Mouse (Mus musculus): ENCODE data around the gene Ppp1r12b.
A peak's percentile ranks its signal among the peaks of the same experiment; 100 is the strongest.

Ppp1r12b gene

GRCm38 (mm10) chr1:134747236-134748174 is 208.2 kb downstream of the Ppp1r12b start:
- Histone ChIP-seq H3K4me1 (replicated peaks; ENCODE audit: low read depth, low read length) (peaks cover 12% of the 10 kb centered on the region), H3K27me3 (ENCODE audit: insufficient read depth, low read length) (0 out of 2 replicates have a peak, but pooled peaks cover 6% of the 10 kb centered on the region), H3K4me3 (replicated peaks; ENCODE audit: low read length) (no peak overlapping the region), H3K36me3 (ENCODE audit: insufficient read depth, low read length) (no peaks in the 10 kb centered on the region), H3K9me3 (ENCODE audit: low read length) (peaks cover 9% of the 10 kb centered on the region; the same call in 1 of the 2 replicates)
- TF ChIP-seq NANOG (IDR thresholded peaks at IDR 0.05; ENCODE audit: borderline replicate concordance, low read length) (no peak), POU5F1 (IDR thresholded peaks at IDR 0.05; ENCODE audit: borderline replicate concordance, low read length) (no peak), CTCF (conservative IDR thresholded peaks at IDR 0.05; ENCODE audit: low read length) (no peak)

- H3K4me3 ChIP-seq (replicated peaks; ENCODE audit: low read length), result no peak overlapping the region
- peaks cover 24% of the 10 kb centered on the region for H3K4me1 ChIP-seq (replicated peaks; ENCODE audit: low read depth, low read length)
- H3K27me3 ChIP-seq (ENCODE audit: insufficient read depth, low read length), result 0 out of 2 replicates have a peak, but pooled peaks cover 6% of the 10 kb centered on the region
- H3K9me3 ChIP-seq (ENCODE audit: low read length), result peaks cover 9% of the 10 kb centered on the region; the same call in 1 of the 2 replicates
- TF ChIP-seq NANOG (IDR thresholded peaks at IDR 0.05; ENCODE audit: borderline replicate concordance, low read length) (no peak), POU5F1 (IDR thresholded peaks at IDR 0.05; ENCODE audit: borderline replicate concordance, low read length) (no peak), CTCF (conservative IDR thresholded peaks at IDR 0.05; ENCODE audit: low read length) (peak; percentile 61)
- no peaks in the 10 kb centered on the region for H3K36me3 ChIP-seq (ENCODE audit: insufficient read depth, low read length)
Measured at GRCm38 (mm10) chr1:134745648-134746047, 210.1 kb downstream of the Ppp1r12b start.

GRCm38 (mm10) chr1:134741946-134742661 is 213.6 kb downstream of the Ppp1r12b start:
- peaks cover 4% of the 10 kb centered on the region; the same call in 1 of the 2 replicates for H3K9me3 ChIP-seq (ENCODE audit: low read length)
- TF ChIP-seq CTCF (conservative IDR thresholded peaks at IDR 0.05; ENCODE audit: low read length) (no peak; the same call in 1 of the 2 replicates), POU5F1 (IDR thresholded peaks at IDR 0.05; ENCODE audit: borderline replicate concordance, low read length) (no peak), NANOG (IDR thresholded peaks at IDR 0.05; ENCODE audit: borderline replicate concordance, low read length) (no peak)
- peaks cover 24% of the 10 kb centered on the region for H3K4me1 ChIP-seq (replicated peaks; ENCODE audit: low read depth, low read length)

GRCm38 (mm10) chr1:134741433-134741832 is 214.3 kb downstream of the Ppp1r12b start:
- H3K27me3 ChIP-seq (ENCODE audit: insufficient read depth, low read length), result no peaks in the 10 kb centered on the region
- TF ChIP-seq NANOG (IDR thresholded peaks at IDR 0.05; ENCODE audit: borderline replicate concordance, low read length), result no peak
- TF ChIP-seq CTCF (conservative IDR thresholded peaks at IDR 0.05; ENCODE audit: low read length), result peak; percentile 24
- no peak for TF ChIP-seq POU5F1 (IDR thresholded peaks at IDR 0.05; ENCODE audit: borderline replicate concordance, low read length)
- no peaks in the 10 kb centered on the region for H3K36me3 ChIP-seq (ENCODE audit: insufficient read depth, low read length)
- 0 out of 2 replicates have a peak, but pooled peaks cover under 1% of the 10 kb centered on the region for H3K9me3 ChIP-seq (ENCODE audit: low read length)
- H3K4me3 ChIP-seq (replicated peaks; ENCODE audit: low read length), result 0 out of 2 replicates have a peak overlapping the region, but pooled peaks have one; percentile 32
- peaks cover 24% of the 10 kb centered on the region for H3K4me1 ChIP-seq (replicated peaks; ENCODE audit: low read depth, low read length)

More at GRCm38 (mm10) chr1:134741946-134742661, 213.6 kb downstream of the Ppp1r12b start:
- Histone ChIP-seq H3K27me3 (ENCODE audit: insufficient read depth, low read length) (no peaks in the 10 kb centered on the region), H3K36me3 (ENCODE audit: insufficient read depth, low read length) (no peaks in the 10 kb centered on the region), H3K4me3 (replicated peaks; ENCODE audit: low read length) (0 out of 2 replicates have a peak overlapping the region, but pooled peaks have one; percentile 32)

GRCm38 (mm10) chr1:134737463-134737862 is 218.3 kb downstream of the Ppp1r12b start:
- no peak for TF ChIP-seq NANOG (IDR thresholded peaks at IDR 0.05; ENCODE audit: borderline replicate concordance, low read length)
- no peak for TF ChIP-seq POU5F1 (IDR thresholded peaks at IDR 0.05; ENCODE audit: borderline replicate concordance, low read length)
- no peak for TF ChIP-seq CTCF (conservative IDR thresholded peaks at IDR 0.05; ENCODE audit: low read length)
- H3K36me3 ChIP-seq (ENCODE audit: insufficient read depth, low read length), result no peaks in the 10 kb centered on the region

GRCm38 (mm10) chr1:134733659-134734058 is 222.1 kb downstream of the Ppp1r12b start:
- Histone ChIP-seq H3K9me3 (ENCODE audit: low read length) (peaks cover 7% of the 10 kb centered on the region), H3K36me3 (ENCODE audit: insufficient read depth, low read length) (no peaks in the 10 kb centered on the region), H3K27me3 (ENCODE audit: insufficient read depth, low read length) (peaks cover 2% of the 10 kb centered on the region; the same call in 1 of the 2 replicates), H3K4me3 (replicated peaks; ENCODE audit: low read length) (no peak overlapping the region), H3K4me1 (replicated peaks; ENCODE audit: low read depth, low read length) (0 out of 2 replicates have a peak, but pooled peaks cover 2% of the 10 kb centered on the region)
- TF ChIP-seq POU5F1 (IDR thresholded peaks at IDR 0.05; ENCODE audit: borderline replicate concordance, low read length) (no peak), CTCF (conservative IDR thresholded peaks at IDR 0.05; ENCODE audit: low read length) (no peak), NANOG (IDR thresholded peaks at IDR 0.05; ENCODE audit: borderline replicate concordance, low read length) (no peak)

More at GRCm38 (mm10) chr1:134737463-134737862, 218.3 kb downstream of the Ppp1r12b start:
- H3K27me3 ChIP-seq (ENCODE audit: insufficient read depth, low read length), result no peaks in the 10 kb centered on the region
- peaks cover 14% of the 10 kb centered on the region for H3K4me1 ChIP-seq (replicated peaks; ENCODE audit: low read depth, low read length)
- H3K4me3 ChIP-seq (replicated peaks; ENCODE audit: low read length), result no peak overlapping the region
- H3K9me3 ChIP-seq (ENCODE audit: low read length), result peaks cover 5% of the 10 kb centered on the region

- H3K36me3 ChIP-seq (ENCODE audit: insufficient read depth, low read length), result no peaks in the 10 kb centered on the region
- peaks cover 6% of the 10 kb centered on the region; the same call in 1 of the 2 replicates for H3K4me1 ChIP-seq (replicated peaks; ENCODE audit: low read depth, low read length)
- H3K27me3 ChIP-seq (ENCODE audit: insufficient read depth, low read length), result peaks cover 2% of the 10 kb centered on the region; the same call in 1 of the 2 replicates
- TF ChIP-seq POU5F1 (IDR thresholded peaks at IDR 0.05; ENCODE audit: borderline replicate concordance, low read length) (no peak), NANOG (IDR thresholded peaks at IDR 0.05; ENCODE audit: borderline replicate concordance, low read length) (no peak), CTCF (conservative IDR thresholded peaks at IDR 0.05; ENCODE audit: low read length) (no peak)
- H3K4me3 ChIP-seq (replicated peaks; ENCODE audit: low read length), result no peak overlapping the region
- H3K9me3 ChIP-seq (ENCODE audit: low read length), result no peaks in the 10 kb centered on the region
Measured at GRCm38 (mm10) chr1:134727256-134727655, 228.5 kb downstream of the Ppp1r12b start.
